Mouse (Mus musculus) common myeloid progenitor, adult 5-6 weeks (primary cell): ENCODE data around the gene Ogdh. TPM values are rescaled to one million over a fixed set of nuclear protein-coding genes. Genes with fewer than 3 reads are reported as not detected.

Experiments used
- ATAC-seq: replicated peaks from 2 replicates; pipeline ENCODE4 v1.8.0; 2016; ENCODE audit warnings: low read depth, mild to moderate bottlenecking, moderate TSS enrichment, inconsistent platforms; ENCODE audit not compliant: poor library complexity, severe bottlenecking
- total RNA-seq: library from RNA; stranded (forward); fragments of 200-1000, 187-1606 nt; gene quantifications from 2 replicates; pipeline ENCODE4 v1.2.3, GENCODE M21; 2017

Ogdh gene
- total RNA-seq, 1 experiment from 2014 or later: 111 TPM

DNA sequence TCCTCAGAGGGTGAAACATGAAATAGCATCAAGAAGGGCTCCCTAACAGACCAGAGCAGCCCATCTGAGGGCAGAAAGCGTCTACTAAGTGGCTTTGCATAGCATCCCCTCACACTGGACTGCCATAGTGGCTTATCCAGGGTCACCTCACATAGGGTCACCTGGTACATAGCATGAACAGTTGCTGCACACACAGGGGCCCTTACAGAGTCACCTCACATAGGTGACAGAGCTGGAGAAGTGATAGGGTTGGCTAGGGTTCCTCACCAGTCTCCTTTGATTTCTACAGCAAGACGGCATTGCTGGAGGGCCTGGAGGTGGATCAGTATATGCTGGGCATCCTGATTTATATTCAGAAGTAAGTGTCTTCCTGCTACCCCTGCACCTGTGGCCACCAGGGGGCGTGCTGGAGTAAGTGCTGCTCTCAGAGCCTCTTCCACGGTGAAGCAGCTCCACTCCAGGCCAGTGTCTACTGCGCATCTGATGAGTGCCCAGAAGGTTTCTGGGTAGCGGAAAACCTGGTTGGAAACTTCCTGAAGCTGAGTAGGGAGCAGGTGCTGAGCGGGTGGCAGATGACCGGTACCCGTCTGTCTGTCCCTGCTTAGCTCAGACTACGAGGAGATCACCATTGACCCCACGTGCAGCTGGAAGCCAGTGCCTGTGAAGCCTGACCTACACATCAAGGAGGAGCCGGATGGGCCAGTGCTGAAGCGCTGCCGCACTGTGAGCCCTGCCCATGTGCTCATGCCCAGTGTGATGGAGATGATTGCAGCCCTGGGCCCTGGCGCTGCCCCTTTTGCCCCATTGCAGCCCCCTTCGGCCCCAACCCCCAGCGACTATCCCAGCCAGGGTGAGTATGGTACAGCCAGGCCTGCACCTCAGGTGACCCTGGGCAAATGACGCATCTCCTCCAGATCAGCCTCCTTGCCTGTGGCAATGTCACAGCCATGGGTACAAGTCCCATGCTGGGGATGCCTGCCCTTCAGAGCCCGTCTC lies 111.4 kb downstream of the Ogdh start:
- peak; percentile 62 for ATAC-seq

DNA sequence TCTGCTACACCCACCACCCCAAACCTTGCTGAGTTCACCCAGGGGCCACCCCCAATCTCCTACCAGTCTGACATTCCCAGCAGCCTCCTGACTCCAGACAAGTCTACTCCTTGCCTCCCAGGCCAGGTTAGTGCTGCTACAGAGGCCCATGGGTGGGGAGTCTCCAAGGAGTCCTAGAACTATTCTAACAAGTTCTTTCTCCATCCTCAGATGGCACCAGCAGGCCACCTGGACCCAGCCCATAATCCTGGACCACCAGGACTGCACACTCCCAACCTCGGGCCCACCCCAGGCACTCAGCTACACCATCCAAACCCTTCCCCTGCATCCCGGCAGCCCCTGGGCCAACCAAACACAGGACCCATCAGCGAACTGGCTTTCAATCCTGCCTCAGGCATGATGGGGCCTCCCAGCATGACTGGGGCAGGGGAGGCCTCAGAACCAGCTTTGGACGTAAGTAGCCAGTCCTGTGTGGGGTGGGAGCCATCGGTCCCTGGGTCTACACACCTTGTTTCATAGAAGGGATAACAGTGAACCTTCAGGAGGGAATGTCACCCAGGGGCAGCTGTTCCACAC lies 112.5 kb downstream of the Ogdh start:
- ATAC-seq: no peak

DNA sequence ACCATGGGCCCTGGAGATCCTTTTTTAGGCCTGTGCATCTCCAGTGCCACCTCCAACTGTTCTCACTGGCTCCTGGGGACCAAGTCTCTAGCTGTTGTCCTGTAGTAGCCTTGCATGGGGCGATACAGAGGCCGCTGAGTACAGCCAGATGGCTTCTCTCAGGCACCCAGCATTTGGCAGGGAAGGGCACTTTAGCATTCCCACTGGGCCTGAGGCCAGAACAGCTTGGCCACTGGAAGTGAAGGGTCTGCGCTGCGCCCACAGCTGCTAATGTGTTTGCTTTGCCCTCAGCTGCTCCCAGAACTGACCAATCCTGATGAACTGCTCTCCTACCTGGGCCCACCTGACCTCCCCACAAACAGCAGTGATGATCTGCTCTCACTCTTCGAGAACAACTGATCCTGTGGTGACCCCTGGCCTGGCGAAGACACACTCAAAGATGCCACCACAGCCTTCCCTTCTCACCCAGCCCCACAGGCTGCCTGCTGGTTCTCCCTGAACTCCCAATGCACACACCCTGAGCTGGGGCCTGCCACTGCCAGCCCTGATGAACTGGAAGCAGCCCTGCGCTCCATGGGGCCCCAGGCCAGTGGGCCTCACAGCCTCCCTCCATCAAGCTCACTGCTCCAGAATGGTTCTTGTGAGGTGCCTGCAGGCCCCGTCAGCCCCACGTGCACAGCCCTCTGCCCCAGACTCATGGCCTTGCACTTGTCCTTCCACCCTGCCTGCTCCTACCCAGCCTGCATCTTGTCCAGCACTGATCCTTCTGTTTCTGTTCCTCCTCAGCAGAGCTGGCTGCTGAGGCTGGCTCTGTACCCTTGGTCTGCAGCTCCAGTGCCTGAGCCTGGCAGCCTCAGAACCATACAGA lies 113.5 kb downstream of the Ogdh start:
- no peak for ATAC-seq

DNA sequence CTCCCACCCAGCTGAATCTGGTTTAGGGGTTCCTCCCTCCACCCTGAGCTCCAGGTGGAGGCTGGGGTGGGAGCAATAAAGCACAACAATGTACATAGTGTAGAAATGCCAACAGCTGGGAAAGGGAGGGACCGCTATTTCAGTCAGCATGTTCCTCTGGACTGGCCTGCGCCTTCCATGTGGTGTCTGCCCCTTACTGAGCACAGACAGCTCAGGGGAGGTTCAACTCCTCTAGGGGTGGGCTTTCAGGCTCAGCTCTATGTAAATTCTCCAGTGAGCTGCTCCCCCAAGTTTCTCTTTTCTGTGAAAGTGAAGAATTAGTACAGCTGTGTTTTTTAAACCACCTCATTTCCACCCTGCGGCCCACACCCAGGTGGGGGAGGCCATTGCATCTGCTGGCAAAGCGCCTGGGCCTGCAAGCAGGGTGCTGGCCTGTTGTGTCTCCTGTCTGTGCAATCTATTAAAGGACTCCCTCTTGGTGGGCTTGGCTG lies 114.2 kb downstream of the Ogdh start:
- no peak for ATAC-seq

Other genes starting within 250 kb of the Ogdh start
- 1.9 and 2.0 TPM in 2 replicates for gene Camk2b, start 225.3 kb upstream of the Ogdh start, total RNA-seq
- gene A730071L15Rik, start 91.6 kb upstream of the Ogdh start, total RNA-seq: 0.78 and 1.8 TPM in 2 replicates
- 33.6 and 39.7 TPM in 2 replicates for gene Nudcd3, start 91.2 kb upstream of the Ogdh start, total RNA-seq
- not detected in 2 replicates for gene Npc1l1, start 61.5 kb upstream of the Ogdh start, total RNA-seq
- gene Ddx56, start 23.9 kb upstream of the Ogdh start, total RNA-seq: 40.9 and 43.2 TPM in 2 replicates
- gene Tmed4, start 16.8 kb upstream of the Ogdh start, total RNA-seq: 37.5 and 49.2 TPM in 2 replicates
- gene Zmiz2, start 97.4 kb downstream of the Ogdh start, total RNA-seq: 9.6 and 17.1 TPM in 2 replicates
- gene Ppia, start 123.8 kb downstream of the Ogdh start, total RNA-seq: 2,015 and 2,091 TPM in 2 replicates
- gene H2afv, start 152.8 kb downstream of the Ogdh start, total RNA-seq: 88.8 and 129 TPM in 2 replicates
- gene Purb, start 184.3 kb downstream of the Ogdh start, total RNA-seq: 65.8 and 78.7 TPM in 2 replicates
- 27.1 and 38.1 TPM in 2 replicates for gene Myo1g, start 229.3 kb downstream of the Ogdh start, total RNA-seq